Comparison of ENCODE assay signal across 8 mouse cellular contexts in genomic region chr8:94771941-94772670, GRCm38 (mm10). TPM values are rescaled to one million over a fixed set of nuclear protein-coding genes. Genes with fewer than 3 reads are reported as not detected.
DNase-seq lines count a peak whose midpoint lies in the region; ATAC-seq and TF ChIP-seq lines count a peak whose summit lies in the region.

Gene Cx3cl1, plus strand, starts transcription at chr8:94772009.

- TF ChIP-seq EP300 in ES-Bruce4 (IDR thresholded peaks at IDR 0.05; ENCODE audit: insufficient read depth, low read depth, low read length), result no peak

- no peak within 1 kb of the TSS for H3K27ac ChIP-seq in ES-Bruce4 (ENCODE audit: insufficient read depth, low read length)
- H3K27ac ChIP-seq in cerebellum, adult 2 months (ENCODE audit: insufficient read depth, low read length), result peak within 1 kb of the TSS; percentile 62
- peak within 1 kb of the TSS; percentile 76 for H3K27ac ChIP-seq in forebrain, postnatal 0 days (ENCODE audit: low read depth, low read length)
- H3K27ac ChIP-seq in liver, embryonic 15.5 days (replicated peaks), result no peak within 1 kb of the TSS
- peak within 1 kb of the TSS; percentile 97 for H3K27ac ChIP-seq in olfactory bulb, adult 2 months (ENCODE audit: insufficient read depth, low read depth, low read length)

- TF ChIP-seq POLR2A in ES-Bruce4 (IDR thresholded peaks at IDR 0.05; ENCODE audit: insufficient read depth, low read length), result no peak
- peak; percentile 55; the same call in 1 of the 2 replicates for TF ChIP-seq POLR2A in cerebellum, adult 2 months (IDR thresholded peaks at IDR 0.05; ENCODE audit: borderline replicate concordance, insufficient read depth, low read length)
- TF ChIP-seq POLR2A in olfactory bulb, adult 2 months (IDR thresholded peaks at IDR 0.05; ENCODE audit: insufficient read depth, low read depth, low read length), result peak; percentile 99

- peak within 1 kb of the TSS; percentile 83 for H3K4me2 ChIP-seq in forebrain, postnatal 0 days (ENCODE audit: low read depth)
- H3K4me2 ChIP-seq in liver, embryonic 15.5 days, result peak within 1 kb of the TSS; percentile 61

- no peak for TF ChIP-seq CTCF in ES-Bruce4 (IDR thresholded peaks at IDR 0.05; ENCODE audit: low read depth, low read length)
- TF ChIP-seq CTCF in cerebellum, adult 2 months (IDR thresholded peaks at IDR 0.05; ENCODE audit: borderline replicate concordance, insufficient read depth, low read depth, low read length), result no peak
- TF ChIP-seq CTCF in forebrain, postnatal 0 days (IDR thresholded peaks at IDR 0.05; ENCODE audit: low read depth), result no peak
- 0 out of 2 replicates have a peak, but pooled peaks have one; percentile 10 for TF ChIP-seq CTCF in olfactory bulb, adult 2 months (IDR thresholded peaks at IDR 0.05; ENCODE audit: insufficient read depth, low read depth, low read length)

- H3K4me3 ChIP-seq in ES-Bruce4 (ENCODE audit: low read depth, low read length), result peak within 1 kb of the TSS; percentile 44
- H3K4me3 ChIP-seq in cerebellum, adult 2 months (replicated peaks; ENCODE audit: insufficient read depth, low read depth, low read length), result peak within 1 kb of the TSS; percentile 71
- peak within 1 kb of the TSS; percentile 61 for H3K4me3 ChIP-seq in forebrain, postnatal 0 days (ENCODE audit: low read depth, low read length)
- H3K4me3 ChIP-seq in liver, embryonic 15.5 days (replicated peaks), result peak within 1 kb of the TSS; percentile 39
- H3K4me3 ChIP-seq in olfactory bulb, adult 2 months (ENCODE audit: insufficient read depth, low read depth, low read length), result peak within 1 kb of the TSS; percentile 83

- no peaks in the 10 kb centered on the region for H3K4me1 ChIP-seq in ES-Bruce4 (ENCODE audit: control insufficient read depth, insufficient read depth, low read length)
- H3K4me1 ChIP-seq in cerebellum, adult 2 months (ENCODE audit: control insufficient read depth, insufficient read depth, low read length), result 0 out of 2 replicates have a peak, but pooled peaks cover 2% of the 10 kb centered on the region
- peaks cover 9% of the 10 kb centered on the region; the same call in 1 of the 2 replicates for H3K4me1 ChIP-seq in forebrain, postnatal 0 days (ENCODE audit: insufficient read depth)
- H3K4me1 ChIP-seq in liver, embryonic 15.5 days (replicated peaks), result peaks cover 30% of the 10 kb centered on the region
- peaks cover 14% of the 10 kb centered on the region for H3K4me1 ChIP-seq in olfactory bulb, adult 2 months (ENCODE audit: control insufficient read depth, insufficient read depth, low read length)

- no peaks in the 10 kb centered on the region for H3K36me3 ChIP-seq in ES-Bruce4 (ENCODE audit: control insufficient read depth, insufficient read depth, low read length, poor library complexity, severe bottlenecking)
- H3K36me3 ChIP-seq in forebrain, postnatal 0 days (ENCODE audit: insufficient read depth), result no peaks in the 10 kb centered on the region
- no peaks in the 10 kb centered on the region for H3K36me3 ChIP-seq in liver, embryonic 15.5 days (replicated peaks)

- ATAC-seq in forebrain, postnatal 0 days, result peak; percentile 89
- ATAC-seq in liver, embryonic 15.5 days (ENCODE audit: insufficient read depth), result no peak

- H3K27me3 ChIP-seq in ES-Bruce4 (ENCODE audit: control insufficient read depth, insufficient read depth, low read length, poor library complexity, severe bottlenecking), result peaks cover 2% of the 10 kb centered on the region
- H3K27me3 ChIP-seq in cerebellum, adult 2 months (ENCODE audit: control insufficient read depth, insufficient read depth, low read length), result no peaks in the 10 kb centered on the region
- H3K27me3 ChIP-seq in forebrain, postnatal 0 days (ENCODE audit: insufficient read depth, low read length), result no peaks in the 10 kb centered on the region
- peaks cover 99% of the 10 kb centered on the region for H3K27me3 ChIP-seq in liver, embryonic 15.5 days

- under 1% methylated on average over 38 of the region's 38 CpGs for WGBS in cerebellum, adult 2 months
- WGBS in forebrain, postnatal 0 days, result under 1% methylated on average over 38 of the region's 38 CpGs
- 2% methylated on average over 38 of the region's 38 CpGs for WGBS in liver, embryonic 15.5 days (ENCODE audit: insufficient replicate concordance)
- WGBS in olfactory bulb, adult 2 months, result 2% methylated on average over 38 of the region's 38 CpGs

- no peaks in the 10 kb centered on the region for H3K9me3 ChIP-seq in ES-Bruce4 (replicated peaks; ENCODE audit: control insufficient read depth, insufficient read depth, low read length, poor library complexity, severe bottlenecking)
- no peaks in the 10 kb centered on the region for H3K9me3 ChIP-seq in forebrain, postnatal 0 days (ENCODE audit: low read length)
- H3K9me3 ChIP-seq in liver, embryonic 15.5 days (replicated peaks), result no peaks in the 10 kb centered on the region

- intact Hi-C loops in heart, postnatal 14 days (cut with DNase I), result no loop called here

- H3K9ac ChIP-seq in ES-Bruce4 (ENCODE audit: low read depth, poor library complexity, severe bottlenecking), result peak within 1 kb of the TSS; percentile 51
- H3K9ac ChIP-seq in forebrain, postnatal 0 days, result peak within 1 kb of the TSS; percentile 81
- H3K9ac ChIP-seq in liver, embryonic 15.5 days, result peak within 1 kb of the TSS; percentile 25; the same call in 1 of the 2 replicates

- peak; percentile 82 to 84 for DNase-seq in cerebellum, adult 2 months
- peak; percentile 88 for DNase-seq in forebrain, postnatal 0 days
- DNase-seq in heart, postnatal 14 days, result peak; percentile 72 to 73
- peak; percentile 87 for DNase-seq in layer of hippocampus, adult 11-12 months (ENCODE audit: low spot score)
- peak; percentile 46 for DNase-seq in urinary bladder, postnatal 25 days (ENCODE audit: low spot score)

RNA-seq across cellular contexts. Expression of gene Cx3cl1, which starts in this region (rescaled TPM):
- polyA plus RNA-seq in ES-Bruce4 (2011; ENCODE audit: insufficient read depth, insufficient read length, low read depth, missing spikeins), result 3.2 and 3.4 TPM in 2 replicates
- polyA plus RNA-seq in cerebellum, adult 2 months (2012; rRNA removed), result 102 and 103 TPM in 2 replicates
- total RNA-seq in forebrain, postnatal 0 days (2014; rRNA removed), result 61.5 and 68.7 TPM in 2 replicates
- 61.8 and 80.0 TPM in 2 replicates for polyA plus RNA-seq in forebrain, postnatal 0 days (2015; fragmentation: Nextera tagmentation; extraction: Ambion mirVana)
- 1 to 10 TPM; 2.8 to 3.2 TPM for total RNA-seq in heart, postnatal 14 days (2021)
- polyA plus RNA-seq in liver, embryonic 15.5 days (2015; fragmentation: Nextera tagmentation; extraction: Ambion mirVana), result 0.33 and 0.54 TPM in 2 replicates
- not detected in 2 replicates for polyA plus RNA-seq in olfactory bulb, adult 2 months (2012; ENCODE audit: insufficient read depth, insufficient read length, low replicate concordance, missing spikeins)

Comparison
In these comparisons a context has a peak if more than half of its experiments do, and no peak if none do; other contexts are left out.
1. RNA of gene Cx3cl1 (total RNA-seq): 61.5 to 68.7 TPM in forebrain, postnatal 0 days; 2.8 to 3.2 TPM in heart, postnatal 14 days; every median in the first group is over 10 times any median in the second.
2. H3K27ac ChIP-seq: peak in cerebellum, adult 2 months (single experiment), forebrain, postnatal 0 days (single experiment) and olfactory bulb, adult 2 months (single experiment); none in ES-Bruce4 (single experiment) and liver, embryonic 15.5 days (single experiment).
3. H3K9ac ChIP-seq: peak in every context shown above with its lines; median percentile 81 in forebrain, postnatal 0 days; 51 in ES-Bruce4; 25 in liver, embryonic 15.5 days.
4. Peak in every context shown above with its lines, with median percentiles within 50 percentile points of each other: H3K4me3 ChIP-seq and DNase-seq.